ENCODE assay signal across 14 mouse cellular contexts in genomic region chr1:105094500-105094899, GRCm38 (mm10).
DNase-seq lines count a peak whose midpoint lies in the region.
"Had no signal": no experiment of that assay in that cellular context is flagged by ENCODE, and none has a peak within 500 bp of the region (broad histone marks: within the 10 kb centered on the region; RNA-seq: fewer than 3 reads in every experiment).

No protein-coding gene starts in this region.

- DNase-seq in cerebellum, adult 11 months, result peak; percentile 5
- no peak for DNase-seq in cerebellum, postnatal 4 days (ENCODE audit: low spot score in 2 of 2)
- peak; percentile 10 to 41 for DNase-seq in left cerebral cortex, adult 9 months (ENCODE audit: low spot score in 2 of 2)
- DNase-seq in left cerebral cortex, adult 11 months (ENCODE audit: low spot score), result no peak
- peak; percentile 45 for DNase-seq in R1 (ENCODE audit: low read depth, low spot score)
- peak; percentile 27 to 49 for DNase-seq in cerebellum, postnatal 25 days
- DNase-seq in heart, postnatal 36 days, result no peak
- DNase-seq in embryo, embryonic 9.5 days (ENCODE audit: extremely low spot score), result no peak
- DNase-seq: adrenal gland, postnatal 36 days; gastrocnemius, postnatal 25 days; lung, embryonic 14.5 days; lung, postnatal 4 days; retina, postnatal 1 day; thymus, adult 2 months had no signal

- intact Hi-C loops in heart, postnatal 36 days (cut with DNase I), result loop anchor here (5.0 to 10.0 kb wide), 2 partner anchors 107 to 350 kb away; no protein-coding TSS in a partner anchor

Comparison
In these comparisons a context has a peak if more than half of its experiments do, and no peak if none do; other contexts are left out.
1. DNase-seq: peak in cerebellum, adult 11 months (single experiment), left cerebral cortex, adult 9 months (2 of 2), R1 (single experiment) and cerebellum, postnatal 25 days (2 of 2); none in cerebellum, postnatal 4 days (0 of 2), left cerebral cortex, adult 11 months (single experiment), heart, postnatal 36 days (0 of 2) and embryo, embryonic 9.5 days (single experiment).